Mouse (Mus musculus) midbrain, embryonic 12.5 days (tissue): ENCODE data around the gene Camkk2. TPM values are rescaled to one million over a fixed set of nuclear protein-coding genes. Genes with fewer than 3 reads are reported as not detected.

Experiments used
- ATAC-seq: fragments of 200-750 bp; cut with Nextera tagmentation; 2 replicates; pipeline ENCODE4 v1.8.0; 2017; ENCODE audit warnings: low read depth, moderate TSS enrichment, moderate library complexity; ENCODE audit not compliant: low FRiP score
- H3K27ac ChIP-seq: fragments of 300-500 bp; sonication (generic); replicated peaks from 2 replicates; pipeline ENCODE4 v1.5.1; 2016; ENCODE audit warnings: mild to moderate bottlenecking
- H3K27me3 ChIP-seq: fragments of 300-500 bp; sonication (generic); 2 replicates; pipeline ENCODE4 v1.6.1; 2016; ENCODE audit warnings: mild to moderate bottlenecking
- H3K36me3 ChIP-seq: fragments of 300-500 bp; sonication (generic); 2 replicates; pipeline ENCODE4 v1.6.1; 2016
- H3K4me1 ChIP-seq: fragments of 300-500 bp; sonication (generic); 2 replicates; pipeline ENCODE4 v1.6.1; 2016
- H3K4me2 ChIP-seq: fragments of 300-500 bp; sonication (generic); replicated peaks from 2 replicates; pipeline ENCODE4 v1.6.1; 2016; ENCODE audit warnings: mild to moderate bottlenecking, moderate library complexity
- H3K4me3 ChIP-seq: fragments of 300-500 bp; sonication (generic); 2 replicates; pipeline ENCODE4 v1.5.1; 2016; ENCODE audit warnings: mild to moderate bottlenecking
- H3K9ac ChIP-seq: fragments of 300-500 bp; sonication (generic); replicated peaks from 2 replicates; pipeline ENCODE4 v1.6.1; 2016; ENCODE audit warnings: mild to moderate bottlenecking, moderate library complexity
- H3K9me3 ChIP-seq: fragments of 300-500 bp; sonication (generic); 2 replicates; pipeline ENCODE4 v1.6.1; 2016; ENCODE audit warnings: mild to moderate bottlenecking
- WGBS: fragments of 180-500 bp; shearing (Covaris S2); methylation state at CpG from one replicate; pipeline ENCODE4 v1.1.7; 2016; 5-methylcytosine and 5-hydroxymethylcytosine counted together
- polyA plus RNA-seq: library from polyadenylated mRNA; unstranded; fragments of >200 nt; fragmentation: Nextera tagmentation; extraction: Ambion mirVana; gene quantifications from 2 replicates; pipeline ENCODE4 v1.2.1, GENCODE M21; 2016

The Camkk2 gene
- polyA plus RNA-seq, 1 experiment from 2014 or later = 35.4 TPM

GRCm38 (mm10) chr5:122801684-122802083 lies 22.5 kb upstream of the Camkk2 start:
- Histone ChIP-seq H3K4me2 (no peak overlapping the region), H3K27ac (no peak overlapping the region), H3K9me3 (no peaks in the 10 kb centered on the region), H3K27me3 (no peaks in the 10 kb centered on the region), H3K36me3 (peaks cover 96% of the 10 kb centered on the region), H3K4me1 (peaks cover 5% of the 10 kb centered on the region; the same call in 1 of the 2 replicates), H3K9ac (no peak overlapping the region), H3K4me3 (no peak overlapping the region)
- no peak for ATAC-seq
- 94% methylated on average over 8 of the region's 8 CpGs for WGBS

GRCm38 (mm10) chr5:122800345-122801010 lies 21.3 kb upstream of the Camkk2 start:
- H3K27ac ChIP-seq = no peak overlapping the region
- H3K4me3 ChIP-seq = no peak overlapping the region
- H3K9ac ChIP-seq = no peak overlapping the region
- peaks cover 94% of the 10 kb centered on the region for H3K36me3 ChIP-seq
- no peak overlapping the region for H3K4me2 ChIP-seq
- peaks cover 5% of the 10 kb centered on the region; the same call in 1 of the 2 replicates for H3K4me1 ChIP-seq
- ATAC-seq = no peak
- 92% methylated on average over 13 of the region's 13 CpGs for WGBS
- no peaks in the 10 kb centered on the region for H3K9me3 ChIP-seq
- no peaks in the 10 kb centered on the region for H3K27me3 ChIP-seq

GRCm38 (mm10) chr5:122799379-122800344 lies 20.5 kb upstream of the Camkk2 start:
- Histone ChIP-seq H3K9ac (no peak overlapping the region), H3K4me3 (no peak overlapping the region), H3K36me3 (peaks cover 93% of the 10 kb centered on the region), H3K4me2 (no peak overlapping the region), H3K27me3 (no peaks in the 10 kb centered on the region), H3K27ac (0 out of 2 replicates have a peak overlapping the region, but pooled peaks have one; percentile 20), H3K9me3 (no peaks in the 10 kb centered on the region), H3K4me1 (peaks cover 5% of the 10 kb centered on the region; the same call in 1 of the 2 replicates)
- 92% methylated on average over 17 of the region's 17 CpGs for WGBS
- ATAC-seq = no peak

- Histone ChIP-seq H3K27ac (no peak overlapping the region), H3K36me3 (peaks cover 93% of the 10 kb centered on the region), H3K27me3 (no peaks in the 10 kb centered on the region), H3K4me2 (no peak overlapping the region), H3K4me1 (peaks cover 5% of the 10 kb centered on the region; the same call in 1 of the 2 replicates), H3K4me3 (no peak overlapping the region), H3K9me3 (no peaks in the 10 kb centered on the region), H3K9ac (no peak overlapping the region)
- 82% methylated on average over 17 of the region's 17 CpGs for WGBS
- no peak for ATAC-seq
Observed at GRCm38 (mm10) chr5:122798557-122799378, 19.6 kb upstream of the Camkk2 start.

- Histone ChIP-seq H3K9ac (no peak overlapping the region), H3K4me3 (no peak overlapping the region), H3K4me1 (peaks cover 5% of the 10 kb centered on the region; the same call in 1 of the 2 replicates), H3K27me3 (no peaks in the 10 kb centered on the region), H3K9me3 (no peaks in the 10 kb centered on the region), H3K27ac (no peak overlapping the region), H3K36me3 (peaks cover 94% of the 10 kb centered on the region), H3K4me2 (no peak overlapping the region)
- WGBS = 91% methylated on average over 3 of the region's 3 CpGs
- ATAC-seq = no peak
Observed at GRCm38 (mm10) chr5:122797866-122798265, 18.7 kb upstream of the Camkk2 start.

- Histone ChIP-seq H3K36me3 (peaks cover 77% of the 10 kb centered on the region), H3K4me2 (no peak overlapping the region), H3K9ac (no peak overlapping the region), H3K27ac (no peak overlapping the region), H3K4me3 (no peak overlapping the region), H3K9me3 (no peaks in the 10 kb centered on the region), H3K27me3 (no peaks in the 10 kb centered on the region), H3K4me1 (peaks cover 6% of the 10 kb centered on the region; the same call in 1 of the 2 replicates)
- WGBS = 93% methylated on average over 2 of the region's 2 CpGs
- no peak for ATAC-seq
Observed at GRCm38 (mm10) chr5:122788696-122789095, 9.5 kb upstream of the Camkk2 start.

- Histone ChIP-seq H3K9me3 (no peaks in the 10 kb centered on the region), H3K36me3 (peaks cover 54% of the 10 kb centered on the region), H3K4me2 (no peak overlapping the region), H3K27me3 (no peaks in the 10 kb centered on the region), H3K4me1 (peaks cover 6% of the 10 kb centered on the region; the same call in 1 of the 2 replicates), H3K27ac (0 out of 2 replicates have a peak overlapping the region, but pooled peaks have one; percentile 42), H3K9ac (no peak overlapping the region), H3K4me3 (no peak overlapping the region)
- 77% methylated on average over 12 of the region's 12 CpGs for WGBS
- ATAC-seq = no peak
Observed at GRCm38 (mm10) chr5:122786035-122786819, 7.0 kb upstream of the Camkk2 start.

- no peak overlapping the region for H3K27ac ChIP-seq
- H3K9ac ChIP-seq = no peak overlapping the region
- H3K4me3 ChIP-seq = no peak overlapping the region
- H3K27me3 ChIP-seq = peaks cover 10% of the 10 kb centered on the region; the same call in 1 of the 2 replicates
- peaks cover 32% of the 10 kb centered on the region for H3K36me3 ChIP-seq
- no peak for ATAC-seq
- no peak overlapping the region for H3K4me2 ChIP-seq
- WGBS = 57% methylated on average over 14 of the region's 14 CpGs
- H3K4me1 ChIP-seq = peaks cover 10% of the 10 kb centered on the region
- H3K9me3 ChIP-seq = no peaks in the 10 kb centered on the region
Observed at GRCm38 (mm10) chr5:122783726-122784406, 4.7 kb upstream of the Camkk2 start.

GRCm38 (mm10) chr5:122782066-122782465 lies 2.9 kb upstream of the Camkk2 start:
- peaks cover 17% of the 10 kb centered on the region for H3K4me1 ChIP-seq
- H3K9ac ChIP-seq = no peak overlapping the region
- peaks cover 10% of the 10 kb centered on the region; the same call in 1 of the 2 replicates for H3K27me3 ChIP-seq
- no peak for ATAC-seq
- no peak overlapping the region for H3K4me3 ChIP-seq
- peaks cover 16% of the 10 kb centered on the region for H3K36me3 ChIP-seq
- H3K27ac ChIP-seq = no peak overlapping the region
- WGBS = 71% methylated on average over 1 of the region's 1 CpGs
- H3K4me2 ChIP-seq = no peak overlapping the region
- no peaks in the 10 kb centered on the region for H3K9me3 ChIP-seq

- Histone ChIP-seq H3K9ac (no peak overlapping the region), H3K4me1 (peaks cover 17% of the 10 kb centered on the region), H3K27me3 (peaks cover 10% of the 10 kb centered on the region; the same call in 1 of the 2 replicates), H3K36me3 (0 out of 2 replicates have a peak, but pooled peaks cover 5% of the 10 kb centered on the region), H3K4me2 (no peak overlapping the region), H3K27ac (no peak overlapping the region), H3K9me3 (no peaks in the 10 kb centered on the region), H3K4me3 (no peak overlapping the region)
- 88% methylated on average over 19 of the region's 19 CpGs for WGBS
- ATAC-seq = no peak
Observed at GRCm38 (mm10) chr5:122780791-122781432, 1.7 kb upstream of the Camkk2 start.
